ENCODE assay signal across 8 mouse cellular contexts in genomic region chr6:114892363-114892762, GRCm38 (mm10).
A peak's percentile ranks its signal among the peaks of the same experiment; 100 is the strongest.
DNase-seq lines count a peak whose midpoint lies in the region.

No protein-coding gene starts in this region.

- no peaks in the 10 kb centered on the region for H3K27me3 ChIP-seq in splenic B cell, adult 2 months (ENCODE audit: control insufficient read depth, insufficient read depth, low read length, poor library complexity, severe bottlenecking)

- no peaks in the 10 kb centered on the region for H3K36me3 ChIP-seq in splenic B cell, adult 2 months (ENCODE audit: control insufficient read depth, insufficient read depth, low read length, poor library complexity, severe bottlenecking)

- intact Hi-C loops in heart, postnatal 25 days (cut with DNase I) = no loop called here

- DNase-seq in heart, adult 18-20 months = peak; percentile 72 to 79
- DNase-seq in heart, postnatal 25 days (ENCODE audit: low spot score) = no peak
- peak; percentile 84 for DNase-seq in brain, adult 2 months (ENCODE audit: low read depth, low spot score)
- DNase-seq in frontal cortex, postnatal 36 days (ENCODE audit: low spot score in 2 of 2) = peak; percentile 60 to 79
- peak; percentile 90 for DNase-seq in layer of hippocampus, adult 9-11 months
- peak; percentile 73 for DNase-seq in mesoderm, embryonic 11.5 days (ENCODE audit: low read depth, low spot score)
- peak; percentile 43 for DNase-seq in splenic B cell, adult 2 months (ENCODE audit: low read depth, low spot score)
- no peak for DNase-seq in urinary bladder, postnatal 14 days (ENCODE audit: low spot score)

Comparison
In these comparisons a context has a peak if more than half of its experiments do, and no peak if none do; other contexts are left out.
1. DNase-seq: peak in heart, adult 18-20 months (2 of 2), brain, adult 2 months (single experiment), frontal cortex, postnatal 36 days (2 of 2), layer of hippocampus, adult 9-11 months (single experiment), mesoderm, embryonic 11.5 days (single experiment) and splenic B cell, adult 2 months (single experiment); none in heart, postnatal 25 days (single experiment) and urinary bladder, postnatal 14 days (single experiment).